Mouse (Mus musculus) left cerebral cortex, postnatal 10 days (tissue): ENCODE measurements around the gene Slc19a2. TPM values are rescaled to one million over a fixed set of nuclear protein-coding genes. Genes with fewer than 3 reads are reported as not detected.

Experiments
- DNase-seq, 2 experiments: peaks; one replicate each; pipeline ENCODE4 v3.0.0; 2021 to 2022; ENCODE audit warnings: low spot score in 2 of 2, mixed read lengths in 1 of 2; ENCODE audit errors: extremely low spot score in 1 of 2
- intact Hi-C: fragments of 180-260 bp; cut with DNase I; formaldehyde crosslinking; loops from one replicate; pipeline ENCODE4 v1.15.1; 2025
- total RNA-seq, 2 experiments: library from RNA; stranded (reverse); gene quantifications; 2 replicates each; pipeline ENCODE4 v1.2.3; 2021

Gene Slc19a2
- total RNA-seq, 2 experiments from 2014 or later = 9.0 to 12.6 TPM

DNA sequence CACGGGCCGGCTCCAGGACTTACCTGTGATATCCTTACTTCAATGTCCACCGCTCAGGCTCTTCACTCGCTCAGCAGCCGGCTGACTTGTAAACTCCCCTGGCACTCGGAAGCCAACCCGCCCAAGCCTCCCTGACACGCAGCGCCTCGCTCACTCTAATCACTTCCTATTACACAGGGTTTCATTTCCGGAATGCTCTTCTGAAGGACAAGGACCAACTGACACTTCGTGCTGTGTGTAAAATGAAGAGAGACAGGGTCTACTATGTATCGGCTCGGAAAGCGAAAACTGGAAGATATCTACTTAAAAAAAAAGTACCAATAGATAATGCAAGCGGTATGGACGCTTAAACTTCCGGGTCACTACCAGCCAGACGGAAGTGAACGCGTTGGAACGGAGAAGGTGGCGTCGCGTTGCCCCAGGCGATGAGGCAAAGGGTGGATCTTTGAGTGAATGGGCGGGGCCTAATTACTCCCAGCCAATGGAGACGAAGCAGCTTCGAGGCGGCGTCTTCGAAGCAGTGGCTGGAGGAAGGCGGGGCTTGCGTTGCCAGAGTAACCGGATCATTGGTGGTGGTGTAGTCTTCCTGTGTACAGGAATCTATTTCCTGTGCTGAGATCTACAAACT lies 58.4 kb downstream of the Slc19a2 start, which contains the start of gene Blzf1:
Gene Blzf1, minus strand, starts transcription at position 366 of the 628 bp plus-strand sequence.
- intact Hi-C loops = loop anchor here (10.0 kb wide), 1 partner anchor 588 kb away; no protein-coding TSS in a partner anchor
- DNase-seq = peak; percentile 98 to 99

DNA sequence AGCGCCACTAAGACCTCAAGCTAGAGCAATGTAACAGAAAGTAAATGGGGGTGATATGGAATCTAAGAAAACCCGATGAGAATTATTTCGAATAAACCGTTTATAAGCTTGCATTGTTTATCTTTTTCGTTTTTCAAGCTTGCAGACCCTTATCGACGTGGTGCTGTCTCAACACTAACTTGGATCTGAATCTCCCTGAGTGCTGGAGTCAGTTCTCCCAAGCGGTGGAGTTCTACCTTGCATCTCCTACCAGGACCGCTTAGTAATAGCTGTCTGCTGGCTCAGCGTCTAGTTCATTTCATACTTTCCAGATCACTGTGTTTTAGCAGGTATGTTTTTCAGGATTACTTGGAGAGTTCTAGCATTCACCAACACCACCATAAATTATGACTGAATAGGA lies 59.1 kb downstream of the Slc19a2 start:
- intact Hi-C loops = loop anchor here (10.0 kb wide), 1 partner anchor 587 kb away; no protein-coding TSS in a partner anchor
- DNase-seq = no peak

DNA sequence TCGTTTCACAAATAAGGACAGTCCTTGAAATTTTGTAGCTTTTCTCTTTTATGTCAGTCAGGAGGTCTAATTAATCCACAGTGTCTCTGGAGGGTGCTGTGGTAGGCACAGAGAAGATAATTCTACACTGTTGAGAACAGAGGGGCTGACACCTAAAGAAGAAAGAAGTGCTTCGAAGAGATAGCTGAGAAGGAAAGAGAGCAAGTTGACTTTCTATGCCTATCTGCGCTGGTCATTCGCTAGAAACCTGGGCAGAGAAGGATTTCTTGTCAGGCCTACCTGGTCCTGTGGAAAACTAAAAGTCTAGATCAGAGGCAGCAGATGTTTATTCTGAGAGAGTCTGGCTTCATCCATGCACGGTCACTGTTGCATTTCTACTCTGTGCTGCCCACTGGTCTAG lies 65.2 kb downstream of the Slc19a2 start:
- intact Hi-C loops = no loop called here
- no peak for DNase-seq

Other genes starting within 250 kb of the Slc19a2 start
- under 1 TPM; 0.16 to 0.41 TPM for gene Sele, start 200.8 kb upstream of the Slc19a2 start, total RNA-seq
- gene Sell, start 187.1 kb upstream of the Slc19a2 start, total RNA-seq = not detected
- gene Selp, start 133.8 kb upstream of the Slc19a2 start, total RNA-seq = not detected
- gene F5, start 97.2 kb upstream of the Slc19a2 start, total RNA-seq = under 1 TPM; 0.43 to 0.63 TPM
- 10 to 100 TPM; 21.1 to 21.7 TPM for gene Ccdc181, start 26.5 kb downstream of the Slc19a2 start, total RNA-seq
- gene Nme7, start 55.1 kb downstream of the Slc19a2 start, total RNA-seq = 10 to 100 TPM; 21.9 to 24.8 TPM
- gene Blzf1, start 58.4 kb downstream of the Slc19a2 start, total RNA-seq = 10 to 100 TPM; 26.0 to 30.2 TPM
- gene Atp1b1, start 209.3 kb downstream of the Slc19a2 start, total RNA-seq = 1,000 to 10,000 TPM; 1,479 to 1,505 TPM